Mouse (Mus musculus): Measurements from ENCODE around the gene Ndc1.

The Ndc1 gene

GRCm38 (mm10) chr4:107367567-107368314, at the start of gene Ndc1:
TSS of gene Ndc1 (plus strand) at chr4:107367784.
- TF ChIP-seq POU5F1 (IDR thresholded peaks at IDR 0.05; ENCODE audit: borderline replicate concordance, low read length): no peak
- TF ChIP-seq CTCF (conservative IDR thresholded peaks at IDR 0.05; ENCODE audit: low read length): no peak
- TF ChIP-seq NANOG (IDR thresholded peaks at IDR 0.05; ENCODE audit: borderline replicate concordance, low read length): no peak
- H3K4me1 ChIP-seq (replicated peaks; ENCODE audit: low read depth, low read length): peaks cover 54% of the 10 kb centered on the region
- peaks cover 40% of the 10 kb centered on the region for H3K36me3 ChIP-seq (ENCODE audit: insufficient read depth, low read length)
- no peaks in the 10 kb centered on the region for H3K27me3 ChIP-seq (ENCODE audit: insufficient read depth, low read length)
- no peaks in the 10 kb centered on the region for H3K9me3 ChIP-seq (ENCODE audit: low read length)
- peak within 1 kb of the TSS; percentile 94 for H3K4me3 ChIP-seq (replicated peaks; ENCODE audit: low read length)

- Histone ChIP-seq H3K36me3 (ENCODE audit: insufficient read depth, low read length) (peaks cover 44% of the 10 kb centered on the region), H3K27me3 (ENCODE audit: insufficient read depth, low read length) (peaks cover under 1% of the 10 kb centered on the region; the same call in 1 of the 2 replicates), H3K4me3 (replicated peaks; ENCODE audit: low read length) (no peak overlapping the region), H3K9me3 (ENCODE audit: low read length) (no peaks in the 10 kb centered on the region), H3K4me1 (replicated peaks; ENCODE audit: low read depth, low read length) (peaks cover 11% of the 10 kb centered on the region)
- TF ChIP-seq CTCF (conservative IDR thresholded peaks at IDR 0.05; ENCODE audit: low read length) (no peak), NANOG (IDR thresholded peaks at IDR 0.05; ENCODE audit: borderline replicate concordance, low read length) (no peak), POU5F1 (IDR thresholded peaks at IDR 0.05; ENCODE audit: borderline replicate concordance, low read length) (no peak)
Measured at GRCm38 (mm10) chr4:107318646-107319045, 48.9 kb upstream of the Ndc1 start.

- no peak overlapping the region for H3K4me3 ChIP-seq (replicated peaks; ENCODE audit: low read length)
- H3K36me3 ChIP-seq (ENCODE audit: insufficient read depth, low read length): peaks cover 44% of the 10 kb centered on the region
- no peaks in the 10 kb centered on the region; the same call in 1 of the 2 replicates for H3K4me1 ChIP-seq (replicated peaks; ENCODE audit: low read depth, low read length)
- TF ChIP-seq POU5F1 (IDR thresholded peaks at IDR 0.05; ENCODE audit: borderline replicate concordance, low read length) (no peak), NANOG (IDR thresholded peaks at IDR 0.05; ENCODE audit: borderline replicate concordance, low read length) (no peak), CTCF (conservative IDR thresholded peaks at IDR 0.05; ENCODE audit: low read length) (no peak)
- no peaks in the 10 kb centered on the region for H3K9me3 ChIP-seq (ENCODE audit: low read length)
- no peaks in the 10 kb centered on the region for H3K27me3 ChIP-seq (ENCODE audit: insufficient read depth, low read length)
Measured at GRCm38 (mm10) chr4:107321041-107321440, 46.5 kb upstream of the Ndc1 start.

GRCm38 (mm10) chr4:107323113-107323512, 44.5 kb upstream of the Ndc1 start:
- Histone ChIP-seq H3K36me3 (ENCODE audit: insufficient read depth, low read length) (peaks cover 29% of the 10 kb centered on the region), H3K27me3 (ENCODE audit: insufficient read depth, low read length) (no peaks in the 10 kb centered on the region), H3K4me3 (replicated peaks; ENCODE audit: low read length) (no peak overlapping the region), H3K9me3 (ENCODE audit: low read length) (no peaks in the 10 kb centered on the region), H3K4me1 (replicated peaks; ENCODE audit: low read depth, low read length) (no peaks in the 10 kb centered on the region; the same call in 1 of the 2 replicates)
- TF ChIP-seq NANOG (IDR thresholded peaks at IDR 0.05; ENCODE audit: borderline replicate concordance, low read length) (no peak), POU5F1 (IDR thresholded peaks at IDR 0.05; ENCODE audit: borderline replicate concordance, low read length) (no peak), CTCF (conservative IDR thresholded peaks at IDR 0.05; ENCODE audit: low read length) (no peak)

- H3K36me3 ChIP-seq (ENCODE audit: insufficient read depth, low read length): no peaks in the 10 kb centered on the region
- no peaks in the 10 kb centered on the region for H3K9me3 ChIP-seq (ENCODE audit: low read length)
- H3K4me1 ChIP-seq (replicated peaks; ENCODE audit: low read depth, low read length): no peaks in the 10 kb centered on the region
- no peaks in the 10 kb centered on the region for H3K27me3 ChIP-seq (ENCODE audit: insufficient read depth, low read length)
- no peak overlapping the region for H3K4me3 ChIP-seq (replicated peaks; ENCODE audit: low read length)
- TF ChIP-seq CTCF (conservative IDR thresholded peaks at IDR 0.05; ENCODE audit: low read length): no peak
- TF ChIP-seq POU5F1 (IDR thresholded peaks at IDR 0.05; ENCODE audit: borderline replicate concordance, low read length): no peak
- TF ChIP-seq NANOG (IDR thresholded peaks at IDR 0.05; ENCODE audit: borderline replicate concordance, low read length): no peak
Measured at GRCm38 (mm10) chr4:107328530-107328929, 39.1 kb upstream of the Ndc1 start.

GRCm38 (mm10) chr4:107333514-107333913, 34.1 kb upstream of the Ndc1 start:
- no peak overlapping the region for H3K4me3 ChIP-seq (replicated peaks; ENCODE audit: low read length)
- no peaks in the 10 kb centered on the region for H3K4me1 ChIP-seq (replicated peaks; ENCODE audit: low read depth, low read length)
- TF ChIP-seq POU5F1 (IDR thresholded peaks at IDR 0.05; ENCODE audit: borderline replicate concordance, low read length) (no peak), CTCF (conservative IDR thresholded peaks at IDR 0.05; ENCODE audit: low read length) (peak; percentile 22)
- H3K9me3 ChIP-seq (ENCODE audit: low read length): no peaks in the 10 kb centered on the region
- no peaks in the 10 kb centered on the region for H3K27me3 ChIP-seq (ENCODE audit: insufficient read depth, low read length)
- H3K36me3 ChIP-seq (ENCODE audit: insufficient read depth, low read length): no peaks in the 10 kb centered on the region; the same call in 1 of the 2 replicates

- H3K4me3 ChIP-seq (replicated peaks; ENCODE audit: low read length): no peak overlapping the region
- no peaks in the 10 kb centered on the region for H3K27me3 ChIP-seq (ENCODE audit: insufficient read depth, low read length)
- H3K4me1 ChIP-seq (replicated peaks; ENCODE audit: low read depth, low read length): no peaks in the 10 kb centered on the region
- TF ChIP-seq NANOG (IDR thresholded peaks at IDR 0.05; ENCODE audit: borderline replicate concordance, low read length) (no peak), CTCF (conservative IDR thresholded peaks at IDR 0.05; ENCODE audit: low read length) (no peak), POU5F1 (IDR thresholded peaks at IDR 0.05; ENCODE audit: borderline replicate concordance, low read length) (no peak)
- no peaks in the 10 kb centered on the region; the same call in 1 of the 2 replicates for H3K36me3 ChIP-seq (ENCODE audit: insufficient read depth, low read length)
- H3K9me3 ChIP-seq (ENCODE audit: low read length): no peaks in the 10 kb centered on the region
Measured at GRCm38 (mm10) chr4:107336356-107336755, 31.2 kb upstream of the Ndc1 start.

GRCm38 (mm10) chr4:107337455-107337854, 30.1 kb upstream of the Ndc1 start:
- no peaks in the 10 kb centered on the region; the same call in none of the 2 replicates for H3K36me3 ChIP-seq (ENCODE audit: insufficient read depth, low read length)
- no peaks in the 10 kb centered on the region for H3K9me3 ChIP-seq (ENCODE audit: low read length)
- H3K4me1 ChIP-seq (replicated peaks; ENCODE audit: low read depth, low read length): no peaks in the 10 kb centered on the region
- no peaks in the 10 kb centered on the region for H3K27me3 ChIP-seq (ENCODE audit: insufficient read depth, low read length)
- H3K4me3 ChIP-seq (replicated peaks; ENCODE audit: low read length): no peak overlapping the region
- TF ChIP-seq CTCF (conservative IDR thresholded peaks at IDR 0.05; ENCODE audit: low read length): no peak
- TF ChIP-seq NANOG (IDR thresholded peaks at IDR 0.05; ENCODE audit: borderline replicate concordance, low read length): no peak
- TF ChIP-seq POU5F1 (IDR thresholded peaks at IDR 0.05; ENCODE audit: borderline replicate concordance, low read length): no peak
